Comparison of ENCODE assay signal across 11 mouse cellular contexts in the genomic region with DNA sequence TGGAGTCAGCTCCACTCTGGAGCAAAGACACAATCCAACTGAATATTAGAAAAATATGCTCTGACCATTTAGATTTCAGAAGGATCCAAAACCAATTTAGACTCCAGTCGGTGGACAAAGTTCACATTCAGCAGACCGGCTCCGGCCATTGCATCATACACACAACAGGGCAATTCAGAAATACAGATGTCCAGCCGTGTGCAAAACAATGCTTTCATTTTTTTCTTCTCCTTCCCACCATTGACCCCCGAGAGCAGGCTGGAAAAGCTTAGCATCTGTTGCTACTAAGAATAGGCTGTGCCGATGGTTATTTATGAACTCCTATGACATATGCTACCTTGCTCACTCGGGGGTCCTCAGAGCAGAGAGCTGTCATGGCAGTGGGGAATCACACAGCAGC. TPM values are rescaled to one million over a fixed set of nuclear protein-coding genes. Genes with fewer than 3 reads are reported as not detected.
DNase-seq lines count a peak whose midpoint lies in the region; ATAC-seq and TF ChIP-seq lines count a peak whose summit lies in the region.
"Had no signal": no experiment of that assay in that cellular context is flagged by ENCODE, and none has a peak within 500 bp of the region (broad histone marks: within the 10 kb centered on the region; RNA-seq: fewer than 3 reads in every experiment).

No protein-coding gene starts in this region.

- H3K27me3 ChIP-seq in heart, embryonic 13.5 days (replicated peaks): no peaks in the 10 kb centered on the region
- H3K27me3 ChIP-seq in lung, postnatal 0 days (replicated peaks; ENCODE audit: insufficient read depth, low read length): no peaks in the 10 kb centered on the region
- H3K27me3 ChIP-seq in heart, embryonic 15.5 days: no peaks in the 10 kb centered on the region
- H3K27me3 ChIP-seq in neural tube, embryonic 15.5 days (replicated peaks): no peaks in the 10 kb centered on the region
- H3K27me3 ChIP-seq: kidney, embryonic 15.5 days had no signal

- 40% methylated on average over 7 of the region's 7 CpGs for WGBS in heart, embryonic 13.5 days
- 33% methylated on average over 7 of the region's 7 CpGs for WGBS in lung, postnatal 0 days
- 33% methylated on average over 7 of the region's 7 CpGs for WGBS in heart, embryonic 15.5 days
- WGBS in neural tube, embryonic 15.5 days: 34% methylated on average over 7 of the region's 7 CpGs

- H3K4me1 ChIP-seq in heart, embryonic 13.5 days: peaks cover 92% of the 10 kb centered on the region
- H3K4me1 ChIP-seq in lung, postnatal 0 days (ENCODE audit: insufficient read depth, low read depth, low read length): 0 out of 2 replicates have a peak, but pooled peaks cover 3% of the 10 kb centered on the region
- peaks cover 51% of the 10 kb centered on the region for H3K4me1 ChIP-seq in heart, embryonic 15.5 days (replicated peaks)
- peaks cover 7% of the 10 kb centered on the region; the same call in 1 of the 2 replicates for H3K4me1 ChIP-seq in neural tube, embryonic 15.5 days

- no peak overlapping the region for H3K4me3 ChIP-seq in heart, embryonic 13.5 days
- no peak overlapping the region for H3K4me3 ChIP-seq in lung, postnatal 0 days (ENCODE audit: low read depth, low read length)
- no peak overlapping the region for H3K4me3 ChIP-seq in heart, embryonic 15.5 days
- no peak overlapping the region for H3K4me3 ChIP-seq in neural tube, embryonic 15.5 days (replicated peaks)
- H3K4me3 ChIP-seq: erythroblast, embryonic 14.5 days; kidney, embryonic 15.5 days had no signal

- H3K9me3 ChIP-seq in heart, embryonic 13.5 days: no peaks in the 10 kb centered on the region
- no peaks in the 10 kb centered on the region for H3K9me3 ChIP-seq in lung, postnatal 0 days (ENCODE audit: low read length)
- H3K9me3 ChIP-seq in heart, embryonic 15.5 days (replicated peaks): no peaks in the 10 kb centered on the region
- no peaks in the 10 kb centered on the region for H3K9me3 ChIP-seq in neural tube, embryonic 15.5 days (replicated peaks)
- H3K9me3 ChIP-seq: kidney, embryonic 15.5 days had no signal

- peak overlapping the region; percentile 58 for H3K27ac ChIP-seq in heart, embryonic 13.5 days (replicated peaks)
- H3K27ac ChIP-seq in lung, postnatal 0 days (ENCODE audit: low read length): no peak overlapping the region
- peak overlapping the region; percentile 30; the same call in 1 of the 2 replicates for H3K27ac ChIP-seq in heart, embryonic 15.5 days
- peak overlapping the region; percentile 0; the same call in 1 of the 2 replicates for H3K27ac ChIP-seq in neural tube, embryonic 15.5 days (replicated peaks)
- H3K27ac ChIP-seq: kidney, embryonic 15.5 days; liver, embryonic 14.5 days had no signal

- H3K36me3 ChIP-seq in heart, embryonic 13.5 days: peaks cover 10% of the 10 kb centered on the region
- H3K36me3 ChIP-seq in lung, postnatal 0 days (ENCODE audit: insufficient read depth, low read length): no peaks in the 10 kb centered on the region
- H3K36me3 ChIP-seq in heart, embryonic 15.5 days: no peaks in the 10 kb centered on the region
- H3K36me3 ChIP-seq in neural tube, embryonic 15.5 days: no peaks in the 10 kb centered on the region
- H3K36me3 ChIP-seq: kidney, embryonic 15.5 days had no signal

- H3K4me2 ChIP-seq in heart, embryonic 13.5 days: peak overlapping the region; percentile 31
- no peak overlapping the region for H3K4me2 ChIP-seq in lung, postnatal 0 days (replicated peaks; ENCODE audit: low read depth, low read length)
- peak overlapping the region; percentile 29 for H3K4me2 ChIP-seq in heart, embryonic 15.5 days
- H3K4me2 ChIP-seq in neural tube, embryonic 15.5 days: no peak overlapping the region
- H3K4me2 ChIP-seq: kidney, embryonic 15.5 days had no signal

- TF ChIP-seq CTCF in lung, postnatal 0 days (IDR thresholded peaks at IDR 0.05): no peak

- H3K9ac ChIP-seq in heart, embryonic 13.5 days: peak overlapping the region; percentile 61
- H3K9ac ChIP-seq in lung, postnatal 0 days (replicated peaks; ENCODE audit: low read depth): no peak overlapping the region
- H3K9ac ChIP-seq in heart, embryonic 15.5 days: no peak overlapping the region
- H3K9ac ChIP-seq in neural tube, embryonic 15.5 days (replicated peaks): no peak overlapping the region
- H3K9ac ChIP-seq: kidney, embryonic 15.5 days; liver, embryonic 14.5 days had no signal

- TF ChIP-seq EP300 in lung, postnatal 0 days (IDR thresholded peaks at IDR 0.05): no peak; the same call in 1 of the 2 replicates

- ATAC-seq in heart, embryonic 13.5 days (ENCODE audit: extremely low read depth, insufficient number of reproducible peaks, low FRiP score, low TSS enrichment): no peak
- peak; percentile 31 for ATAC-seq in lung, postnatal 0 days
- no peak for ATAC-seq in heart, embryonic 15.5 days (replicated peaks; ENCODE audit: insufficient number of reproducible peaks, insufficient read depth, low FRiP score, low read depth)
- ATAC-seq in neural tube, embryonic 15.5 days (ENCODE audit: low FRiP score): no peak

- no peak for DNase-seq in heart, adult 9 months (ENCODE audit: low spot score in 2 of 2)
- DNase-seq in lung, postnatal 0 days (ENCODE audit: low spot score): peak; percentile 64
- DNase-seq in lung, postnatal 14 days: no peak
- no peak for DNase-seq in left cerebral cortex, adult 8-10 months (ENCODE audit: low spot score in 2 of 2)
- no peak for DNase-seq in thymus, postnatal 25 days

RNA-seq across cellular contexts. Expression of gene Tgfb2, which starts 23.2 kb away (rescaled TPM):
- 62.1 and 63.5 TPM in 2 replicates for polyA plus RNA-seq in heart, embryonic 13.5 days (2015; fragmentation: Nextera tagmentation; extraction: Ambion mirVana)
- polyA plus RNA-seq in lung, postnatal 0 days (2015; fragmentation: Nextera tagmentation; extraction: Ambion mirVana): 49.7 and 58.2 TPM in 2 replicates
- 43.7 and 50.7 TPM in 2 replicates for polyA plus RNA-seq in heart, embryonic 15.5 days (2015; fragmentation: Nextera tagmentation; extraction: Ambion mirVana)
- polyA plus RNA-seq in neural tube, embryonic 15.5 days (2015; fragmentation: Nextera tagmentation; extraction: Ambion mirVana): 34.4 and 36.2 TPM in 2 replicates
- total RNA-seq in left cerebral cortex, adult 8-10 months (2022): 1 to 10 TPM; 5.7 to 7.0 (median 6.7) TPM
- polyA plus RNA-seq: erythroblast, embryonic 14.5 days had no signal

Comparison
In these comparisons a context has a peak if more than half of its experiments do, and no peak if none do; other contexts are left out.
1. H3K4me2 ChIP-seq: peak in heart, embryonic 13.5 days (single experiment) and heart, embryonic 15.5 days (single experiment); none in lung, postnatal 0 days (single experiment) and neural tube, embryonic 15.5 days (single experiment).